Mouse (Mus musculus) thymus, adult 2 months (tissue): ENCODE results near the gene Dnajc3.

Experiments used
- CTCF ChIP-seq: fragments of 200-500 bp; IDR thresholded peaks from 2 replicates; pipeline ENCODE4 v1.5.1; 2012; ENCODE audit warnings: mild to moderate bottlenecking, control low read depth, low read length, moderate library complexity, borderline replicate concordance; ENCODE audit not compliant: control insufficient read depth, poor library complexity, insufficient read depth; ENCODE audit errors: extremely low read depth
- POLR2A ChIP-seq: fragments of 200-500 bp; IDR thresholded peaks from 2 replicates; pipeline ENCODE4 v1.6.1; 2012; ENCODE audit warnings: mild to moderate bottlenecking, low read length, control low read depth, moderate library complexity; ENCODE audit not compliant: control insufficient read depth, poor library complexity, insufficient read depth; ENCODE audit errors: extremely low read depth

- TF ChIP-seq POLR2A, result no peak
- no peak for TF ChIP-seq CTCF
These were observed 8.0 kb upstream of the Dnajc3 start for GRCm38 (mm10) chr14:118929779-118930178.
